Mouse (Mus musculus) liver, embryonic 13.5 days (tissue): ENCODE measurements around the gene Gm17349. TPM values are rescaled to one million over a fixed set of nuclear protein-coding genes. Genes with fewer than 3 reads are reported as not detected.
"Not testable (repeated sequence)": the region's sequence is repeated elsewhere in the genome, so short reads cannot be mapped to it uniquely, and the experiment has no call there.

Source experiments
- ATAC-seq: fragments of 200-750 bp; cut with Nextera tagmentation; 2 replicates; pipeline ENCODE4 v1.8.0; 2017; ENCODE audit warnings: low read depth, mild to moderate bottlenecking, moderate number of reproducible peaks, moderate library complexity
- DNase-seq: peaks from one replicate; pipeline ENCODE4 v3.0.0; 2022
- H3K27ac ChIP-seq: fragments of 300-500 bp; sonication (generic); 2 replicates; pipeline ENCODE4 v1.5.1; 2015; ENCODE audit warnings: moderate library complexity, mild to moderate bottlenecking, inconsistent platforms
- H3K27me3 ChIP-seq: fragments of 300-500 bp; sonication (generic); 2 replicates; pipeline ENCODE4 v1.6.1; 2015; ENCODE audit warnings: mild to moderate bottlenecking, inconsistent platforms
- H3K36me3 ChIP-seq: fragments of 300-500 bp; sonication (generic); 2 replicates; pipeline ENCODE4 v1.6.1; 2015; ENCODE audit warnings: mild to moderate bottlenecking, inconsistent platforms
- H3K4me1 ChIP-seq: fragments of 300-500 bp; sonication (generic); replicated peaks from 2 replicates; pipeline ENCODE4 v1.6.1; 2015; ENCODE audit warnings: inconsistent platforms
- H3K4me2 ChIP-seq: fragments of 300-500 bp; sonication (generic); 2 replicates; pipeline ENCODE4 v1.6.1; 2015; ENCODE audit warnings: inconsistent platforms, mild to moderate bottlenecking, moderate library complexity
- H3K4me3 ChIP-seq: fragments of 300-500 bp; sonication (generic); replicated peaks from 2 replicates; pipeline ENCODE4 v1.5.1; 2015; ENCODE audit warnings: mild to moderate bottlenecking, inconsistent platforms
- H3K9ac ChIP-seq: fragments of 300-500 bp; sonication (generic); 2 replicates; pipeline ENCODE4 v1.6.1; 2015; ENCODE audit warnings: mild to moderate bottlenecking, inconsistent platforms
- H3K9me3 ChIP-seq: fragments of 300-500 bp; sonication (generic); replicated peaks from 2 replicates; pipeline ENCODE4 v1.6.1; 2016; ENCODE audit warnings: inconsistent platforms
- WGBS: fragments of 180-500 bp; shearing (Covaris S2); methylation state at CpG from one replicate; pipeline ENCODE4 v1.1.7; 2015; ENCODE audit not compliant: insufficient replicate concordance; 5-methylcytosine and 5-hydroxymethylcytosine counted together
- polyA plus RNA-seq: library from polyadenylated mRNA; unstranded; fragments of >200 nt; fragmentation: Nextera tagmentation; extraction: Ambion mirVana; gene quantifications from 2 replicates; pipeline ENCODE4 v1.2.1, GENCODE M21; 2015

Gm17349 gene
- polyA plus RNA-seq, 1 experiment from 2014 or later, result not detected

GRCm38 (mm10) chr15:99727039-99727438 is 21.7 kb upstream of the Gm17349 start:
- WGBS, result 84% methylated on average over 4 of the region's 5 CpGs
- H3K9me3 ChIP-seq, H3K27me3 ChIP-seq, ATAC-seq, DNase-seq, H3K9ac ChIP-seq, H3K27ac ChIP-seq: not testable (repeated sequence)
- Histone ChIP-seq H3K4me2 (0 out of 2 replicates have a peak overlapping the region, but pooled peaks have one; percentile 77), H3K4me1 (peaks cover 47% of the 10 kb centered on the region), H3K4me3 (peak overlapping the region; percentile 83; the same call in 1 of the 2 replicates), H3K36me3 (peaks cover 25% of the 10 kb centered on the region)

GRCm38 (mm10) chr15:99726549-99726948 is 21.3 kb upstream of the Gm17349 start:
- no peaks in the 10 kb centered on the region; the same call in 1 of the 2 replicates for H3K27me3 ChIP-seq
- H3K27ac ChIP-seq, result no peak overlapping the region
- peaks cover 25% of the 10 kb centered on the region for H3K36me3 ChIP-seq
- peak overlapping the region; percentile 83 for H3K4me3 ChIP-seq
- H3K9ac ChIP-seq, result peak overlapping the region; percentile 87
- no peak for ATAC-seq
- 69% methylated on average over 2 of the region's 2 CpGs for WGBS
- peaks cover 6% of the 10 kb centered on the region; the same call in 1 of the 2 replicates for H3K9me3 ChIP-seq
- DNase-seq, result no peak
- H3K4me1 ChIP-seq, result peaks cover 51% of the 10 kb centered on the region
- peak overlapping the region; percentile 77 for H3K4me2 ChIP-seq

- H3K4me2 ChIP-seq, result peak within 1 kb of the TSS; percentile 77
- DNase-seq, result peak; percentile 91
- H3K27me3 ChIP-seq, result no peaks in the 10 kb centered on the region; the same call in 1 of the 2 replicates
- peak within 1 kb of the TSS; percentile 87 for H3K9ac ChIP-seq
- WGBS, result under 1% methylated on average over 67 of the region's 68 CpGs
- ATAC-seq, result peak; percentile 91
- H3K36me3 ChIP-seq, result peaks cover 28% of the 10 kb centered on the region
- peak within 1 kb of the TSS; percentile 86 for H3K27ac ChIP-seq
- H3K4me3 ChIP-seq, result peak within 1 kb of the TSS; percentile 83
- peaks cover 6% of the 10 kb centered on the region; the same call in 1 of the 2 replicates for H3K9me3 ChIP-seq
- H3K4me1 ChIP-seq, result peaks cover 51% of the 10 kb centered on the region
These were observed 20.3 kb upstream of the Gm17349 start, which contains the start of gene Cox14 for GRCm38 (mm10) chr15:99725341-99726155. TSS of gene Cox14 (plus strand) at chr15:99725618.

- peak overlapping the region; percentile 54 for H3K9ac ChIP-seq
- peaks cover 28% of the 10 kb centered on the region for H3K36me3 ChIP-seq
- DNase-seq, result peak; percentile 47
- peak overlapping the region; percentile 86 for H3K27ac ChIP-seq
- H3K4me2 ChIP-seq, result peak overlapping the region; percentile 77
- 13% methylated on average over 16 of the region's 16 CpGs for WGBS
- ATAC-seq, result no peak
- H3K4me1 ChIP-seq, result peaks cover 51% of the 10 kb centered on the region
- peak overlapping the region; percentile 83 for H3K4me3 ChIP-seq
- no peaks in the 10 kb centered on the region; the same call in 1 of the 2 replicates for H3K27me3 ChIP-seq
- H3K9me3 ChIP-seq, result peaks cover 6% of the 10 kb centered on the region; the same call in 1 of the 2 replicates
These were observed 19.2 kb upstream of the Gm17349 start for GRCm38 (mm10) chr15:99724292-99725021.

GRCm38 (mm10) chr15:99723515-99724291 is 18.4 kb upstream of the Gm17349 start:
- Histone ChIP-seq H3K9ac (peak overlapping the region; percentile 54; the same call in 1 of the 2 replicates), H3K4me3 (no peak overlapping the region; the same call in 1 of the 2 replicates)
- WGBS, result 31% methylated on average over 11 of the region's 11 CpGs

GRCm38 (mm10) chr15:99723120-99723514 is 17.8 kb upstream of the Gm17349 start:
- no peak for DNase-seq
- Histone ChIP-seq H3K36me3 (peaks cover 15% of the 10 kb centered on the region), H3K4me1 (peaks cover 53% of the 10 kb centered on the region), H3K9me3 (no peaks in the 10 kb centered on the region), H3K9ac (peak overlapping the region; percentile 26; the same call in 1 of the 2 replicates), H3K4me2 (peak overlapping the region; percentile 77), H3K27me3 (no peaks in the 10 kb centered on the region; the same call in 1 of the 2 replicates), H3K27ac (peak overlapping the region; percentile 86), H3K4me3 (no peak overlapping the region)
- ATAC-seq, result no peak
- WGBS, result 36% methylated on average over 10 of the region's 10 CpGs

More at GRCm38 (mm10) chr15:99723515-99724291, 18.4 kb upstream of the Gm17349 start:
- no peak for DNase-seq
- Histone ChIP-seq H3K9me3 (peaks cover 2% of the 10 kb centered on the region; the same call in 1 of the 2 replicates), H3K4me2 (peak overlapping the region; percentile 77), H3K27me3 (no peaks in the 10 kb centered on the region; the same call in 1 of the 2 replicates), H3K27ac (peak overlapping the region; percentile 86), H3K36me3 (peaks cover 21% of the 10 kb centered on the region), H3K4me1 (peaks cover 53% of the 10 kb centered on the region)
- ATAC-seq, result no peak

- Histone ChIP-seq H3K36me3 (peaks cover 6% of the 10 kb centered on the region; the same call in 1 of the 2 replicates), H3K27ac (no peak overlapping the region), H3K9ac (no peak overlapping the region; the same call in 1 of the 2 replicates), H3K4me3 (no peak overlapping the region), H3K27me3 (no peaks in the 10 kb centered on the region; the same call in 1 of the 2 replicates), H3K4me2 (no peak overlapping the region), H3K9me3 (no peaks in the 10 kb centered on the region), H3K4me1 (peaks cover 52% of the 10 kb centered on the region)
- ATAC-seq (no peak), DNase-seq (no peak)
- WGBS, result 66% methylated on average over 25 of the region's 25 CpGs
These were observed 16.8 kb upstream of the Gm17349 start for GRCm38 (mm10) chr15:99721921-99722743.

GRCm38 (mm10) chr15:99719865-99720264 is 14.6 kb upstream of the Gm17349 start:
- Histone ChIP-seq H3K27me3 (no peaks in the 10 kb centered on the region; the same call in 1 of the 2 replicates), H3K27ac (no peak overlapping the region), H3K9ac (no peak overlapping the region), H3K4me3 (no peak overlapping the region), H3K4me2 (no peak overlapping the region), H3K9me3 (no peaks in the 10 kb centered on the region), H3K4me1 (peaks cover 57% of the 10 kb centered on the region), H3K36me3 (peaks cover 6% of the 10 kb centered on the region; the same call in 1 of the 2 replicates)
- ATAC-seq (no peak), DNase-seq (no peak)
- 59% methylated on average over 8 of the region's 8 CpGs for WGBS

GRCm38 (mm10) chr15:99718461-99719021 is 13.3 kb upstream of the Gm17349 start:
- Histone ChIP-seq H3K4me2 (peak overlapping the region; percentile 34), H3K9ac (no peak overlapping the region), H3K36me3 (peaks cover 13% of the 10 kb centered on the region), H3K27ac (peak overlapping the region; percentile 63), H3K27me3 (no peaks in the 10 kb centered on the region), H3K9me3 (no peaks in the 10 kb centered on the region), H3K4me1 (peaks cover 44% of the 10 kb centered on the region), H3K4me3 (peak overlapping the region; percentile 27; the same call in 1 of the 2 replicates)
- DNase-seq (no peak), ATAC-seq (no peak)
- WGBS, result 65% methylated on average over 9 of the region's 9 CpGs
